Mouse (Mus musculus) intestine, embryonic 16.5 days (tissue): ENCODE results near the gene Chuk. TPM values are rescaled to one million over a fixed set of nuclear protein-coding genes. Genes with fewer than 3 reads are reported as not detected.

ENCODE experiments used
- ATAC-seq: fragments of 200-750 bp; cut with Nextera tagmentation; 2 replicates; pipeline ENCODE4 v1.8.0; 2017; ENCODE audit warnings: moderate TSS enrichment, moderate library complexity
- H3K27ac ChIP-seq: fragments of 300-500 bp; sonication (generic); 2 replicates; pipeline ENCODE4 v1.5.1; 2014; ENCODE audit warnings: mild to moderate bottlenecking, low read length
- H3K27me3 ChIP-seq: fragments of 300-500 bp; sonication (generic); replicated peaks from 2 replicates; pipeline ENCODE4 v1.6.1; 2014; ENCODE audit warnings: low read length, control low read depth, mixed read lengths; ENCODE audit not compliant: control insufficient read depth, insufficient read depth
- H3K36me3 ChIP-seq: fragments of 300-500 bp; sonication (generic); 2 replicates; pipeline ENCODE4 v1.6.1; 2014; ENCODE audit warnings: low read length, control low read depth; ENCODE audit not compliant: control insufficient read depth, insufficient read depth
- H3K4me1 ChIP-seq: fragments of 300-500 bp; sonication (generic); 2 replicates; pipeline ENCODE4 v1.6.1; 2014; ENCODE audit warnings: low read length, control low read depth, mixed read lengths; ENCODE audit not compliant: control insufficient read depth, insufficient read depth
- H3K4me2 ChIP-seq: fragments of 300-500 bp; sonication (generic); 2 replicates; pipeline ENCODE4 v1.6.1; 2014; ENCODE audit warnings: low read depth, low read length, control low read depth
- H3K4me3 ChIP-seq: fragments of 300-500 bp; sonication (generic); 2 replicates; pipeline ENCODE4 v1.5.1; 2014; ENCODE audit warnings: mild to moderate bottlenecking, low read length
- H3K9ac ChIP-seq: fragments of 300-500 bp; sonication (generic); 2 replicates; pipeline ENCODE4 v1.6.1; 2014; ENCODE audit warnings: low read depth, low read length
- H3K9me3 ChIP-seq: fragments of 300-500 bp; sonication (generic); 2 replicates; pipeline ENCODE4 v1.6.1; 2016; ENCODE audit warnings: low read length, control low read depth; ENCODE audit not compliant: control insufficient read depth
- WGBS: fragments of 180-500 bp; shearing (Covaris S2); extraction: QIAGEN DNeasy Blood & Tissue Kit; methylation state at CpG from one replicate; pipeline ENCODE4 v1.1.7; 2014; 5-methylcytosine and 5-hydroxymethylcytosine counted together
- polyA plus RNA-seq: library from polyadenylated mRNA; unstranded; fragments of >200 nt; fragmentation: Nextera tagmentation; extraction: Ambion mirVana; gene quantifications from 2 replicates; pipeline ENCODE4 v1.2.1, GENCODE M21; 2015

Chuk gene
- polyA plus RNA-seq, 1 experiment from 2014 or later = 40.0 TPM

- Histone ChIP-seq H3K9ac (no peak overlapping the region), H3K27ac (no peak overlapping the region), H3K4me3 (no peak overlapping the region), H3K36me3 (no peaks in the 10 kb centered on the region), H3K4me2 (no peak overlapping the region), H3K4me1 (no peaks in the 10 kb centered on the region), H3K27me3 (no peaks in the 10 kb centered on the region), H3K9me3 (no peaks in the 10 kb centered on the region)
- no peak for ATAC-seq
- 78% methylated on average over 5 of the region's 5 CpGs for WGBS
Observed at GRCm38 (mm10) chr19:44030024-44030423, 77.3 kb downstream of the Chuk start.

GRCm38 (mm10) chr19:44028972-44029371 lies 78.3 kb downstream of the Chuk start, which contains the start of gene Cyp2c23:
Cyp2c23 (minus strand) TSS chr19:44029208.
- H3K9me3 ChIP-seq = no peaks in the 10 kb centered on the region
- H3K4me2 ChIP-seq = no peak within 1 kb of the TSS
- 79% methylated on average over 8 of the region's 8 CpGs for WGBS
- ATAC-seq = no peak
- H3K27ac ChIP-seq = no peak within 1 kb of the TSS
- H3K9ac ChIP-seq = no peak within 1 kb of the TSS
- no peaks in the 10 kb centered on the region for H3K36me3 ChIP-seq
- H3K4me1 ChIP-seq = no peaks in the 10 kb centered on the region
- no peak within 1 kb of the TSS for H3K4me3 ChIP-seq
- no peaks in the 10 kb centered on the region for H3K27me3 ChIP-seq

- 66% methylated on average over 8 of the region's 8 CpGs for WGBS
- no peak overlapping the region for H3K27ac ChIP-seq
Observed at GRCm38 (mm10) chr19:44026956-44027530, 80.2 kb downstream of the Chuk start.

GRCm38 (mm10) chr19:44024921-44025585 lies 82.2 kb downstream of the Chuk start:
- 73% methylated on average over 13 of the region's 13 CpGs for WGBS
- Histone ChIP-seq H3K36me3 (no peaks in the 10 kb centered on the region), H3K9me3 (no peaks in the 10 kb centered on the region), H3K27ac (no peak overlapping the region), H3K9ac (no peak overlapping the region), H3K4me3 (no peak overlapping the region), H3K4me1 (no peaks in the 10 kb centered on the region), H3K4me2 (no peak overlapping the region), H3K27me3 (no peaks in the 10 kb centered on the region)
- ATAC-seq = peak; percentile 86

More at GRCm38 (mm10) chr19:44026956-44027530, 80.2 kb downstream of the Chuk start:
- H3K36me3 ChIP-seq = no peaks in the 10 kb centered on the region
- H3K27me3 ChIP-seq = no peaks in the 10 kb centered on the region
- ATAC-seq = no peak
- H3K4me1 ChIP-seq = no peaks in the 10 kb centered on the region
- no peaks in the 10 kb centered on the region for H3K9me3 ChIP-seq
- H3K4me2 ChIP-seq = no peak overlapping the region
- no peak overlapping the region for H3K4me3 ChIP-seq
- no peak overlapping the region for H3K9ac ChIP-seq

Other genes with a start within 250 kb of the Chuk start
- gene Dnmbp, start 167.3 kb downstream of the Chuk start, polyA plus RNA-seq = 34.2 and 34.3 TPM in 2 replicates
- gene Cpn1, start 120.9 kb downstream of the Chuk start, polyA plus RNA-seq = 27.7 and 32.4 TPM in 2 replicates
- gene Cyp2c23, start 78.3 kb downstream of the Chuk start, polyA plus RNA-seq = 5.9 and 9.0 TPM in 2 replicates
- gene Erlin1, start 37.7 kb downstream of the Chuk start, polyA plus RNA-seq = 43.9 and 45.3 TPM in 2 replicates
- 27.3 and 28.2 TPM in 2 replicates for gene Cwf19l1, start 28.4 kb upstream of the Chuk start, polyA plus RNA-seq
- 84.5 and 90.9 TPM in 2 replicates for gene Bloc1s2, start 39.0 kb upstream of the Chuk start, polyA plus RNA-seq
- 0.04 TPM in 1 of 2 replicates, not detected in the other for gene Pkd2l1, start 85.0 kb upstream of the Chuk start, polyA plus RNA-seq
- 0.12 and 0.27 TPM in 2 replicates for gene Scd3, start 95.8 kb upstream of the Chuk start, polyA plus RNA-seq
- gene Scd2, start 186.2 kb upstream of the Chuk start, polyA plus RNA-seq = 452 and 553 TPM in 2 replicates
- gene Scd4, start 225.6 kb upstream of the Chuk start, polyA plus RNA-seq = 0.09 and 0.22 TPM in 2 replicates